Mouse (Mus musculus): ENCODE measurements around the gene Hoxd4.

The Hoxd4 gene

DNA sequence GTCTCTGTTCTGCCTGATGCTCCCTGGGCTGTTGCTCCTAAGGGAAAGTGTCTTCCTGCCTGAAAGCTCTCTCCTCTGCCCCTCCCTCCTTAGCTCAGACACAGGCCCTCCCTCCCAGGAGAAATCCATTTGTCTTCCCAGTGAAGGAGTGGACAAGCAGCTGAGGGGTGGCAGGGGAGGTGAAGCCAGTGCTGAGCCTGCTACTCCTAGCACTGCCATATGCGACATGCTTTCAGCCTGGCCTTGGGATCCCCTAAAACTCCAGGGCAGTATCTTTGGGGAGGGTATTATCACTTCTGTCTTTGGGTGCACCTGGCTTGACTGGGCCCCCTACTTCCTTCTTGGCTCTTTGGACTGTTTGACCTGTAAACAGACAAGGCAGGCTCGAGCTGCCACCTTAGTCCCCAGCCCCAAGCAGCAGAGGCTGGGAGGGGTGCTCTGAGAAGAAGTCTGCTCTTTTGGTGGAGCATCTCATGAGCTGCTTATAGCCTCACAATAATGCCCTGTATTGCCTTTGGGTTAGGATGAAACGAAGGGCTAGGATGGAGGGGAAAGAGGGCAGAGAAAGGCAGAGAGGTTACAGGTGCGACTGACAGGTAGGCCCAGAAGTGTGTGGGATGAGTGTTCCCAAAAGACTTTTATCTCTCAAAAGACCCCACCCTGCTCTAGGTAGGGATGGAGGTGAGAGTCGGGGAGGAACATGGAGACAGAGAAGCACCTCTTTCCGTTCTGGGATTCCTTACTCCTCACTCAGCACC is 34.0 kb downstream of the Hoxd4 start:
- no peak for DNase-seq (ENCODE audit: low read depth)

DNA sequence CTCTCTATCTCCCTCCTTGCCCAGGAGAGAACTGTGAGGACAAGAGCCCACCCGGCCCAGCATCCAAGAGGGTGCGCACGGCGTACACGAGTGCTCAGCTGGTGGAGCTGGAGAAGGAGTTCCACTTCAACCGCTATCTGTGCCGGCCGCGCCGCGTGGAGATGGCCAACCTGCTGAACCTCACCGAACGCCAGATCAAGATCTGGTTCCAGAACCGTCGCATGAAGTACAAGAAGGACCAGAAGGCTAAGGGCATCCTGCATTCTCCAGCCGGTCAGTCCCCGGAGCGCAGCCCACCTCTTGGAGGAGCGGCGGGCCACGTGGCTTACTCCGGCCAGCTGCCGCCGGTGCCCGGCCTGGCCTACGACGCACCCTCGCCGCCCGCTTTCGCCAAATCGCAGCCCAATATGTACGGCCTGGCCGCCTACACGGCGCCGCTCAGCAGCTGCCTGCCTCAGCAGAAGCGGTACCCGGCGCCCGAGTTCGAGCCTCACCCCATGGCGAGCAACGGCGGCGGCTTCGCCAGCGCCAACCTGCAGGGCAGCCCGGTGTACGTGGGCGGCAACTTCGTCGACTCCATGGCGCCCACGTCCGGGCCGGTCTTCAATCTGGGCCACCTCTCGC is 34.7 kb downstream of the Hoxd4 start:
- no peak for DNase-seq (ENCODE audit: low read depth)

- DNase-seq (ENCODE audit: low read depth), result no peak
Measured at GRCm38 (mm10) chr2:74747006-74747405, 35.3 kb downstream of the Hoxd4 start.

- no peak for DNase-seq (ENCODE audit: low read depth)
Measured at GRCm38 (mm10) chr2:74747661-74748141, 36.0 kb downstream of the Hoxd4 start.

- no peak for DNase-seq (ENCODE audit: low read depth)
Measured at GRCm38 (mm10) chr2:74748436-74748995, 36.8 kb downstream of the Hoxd4 start.

DNA sequence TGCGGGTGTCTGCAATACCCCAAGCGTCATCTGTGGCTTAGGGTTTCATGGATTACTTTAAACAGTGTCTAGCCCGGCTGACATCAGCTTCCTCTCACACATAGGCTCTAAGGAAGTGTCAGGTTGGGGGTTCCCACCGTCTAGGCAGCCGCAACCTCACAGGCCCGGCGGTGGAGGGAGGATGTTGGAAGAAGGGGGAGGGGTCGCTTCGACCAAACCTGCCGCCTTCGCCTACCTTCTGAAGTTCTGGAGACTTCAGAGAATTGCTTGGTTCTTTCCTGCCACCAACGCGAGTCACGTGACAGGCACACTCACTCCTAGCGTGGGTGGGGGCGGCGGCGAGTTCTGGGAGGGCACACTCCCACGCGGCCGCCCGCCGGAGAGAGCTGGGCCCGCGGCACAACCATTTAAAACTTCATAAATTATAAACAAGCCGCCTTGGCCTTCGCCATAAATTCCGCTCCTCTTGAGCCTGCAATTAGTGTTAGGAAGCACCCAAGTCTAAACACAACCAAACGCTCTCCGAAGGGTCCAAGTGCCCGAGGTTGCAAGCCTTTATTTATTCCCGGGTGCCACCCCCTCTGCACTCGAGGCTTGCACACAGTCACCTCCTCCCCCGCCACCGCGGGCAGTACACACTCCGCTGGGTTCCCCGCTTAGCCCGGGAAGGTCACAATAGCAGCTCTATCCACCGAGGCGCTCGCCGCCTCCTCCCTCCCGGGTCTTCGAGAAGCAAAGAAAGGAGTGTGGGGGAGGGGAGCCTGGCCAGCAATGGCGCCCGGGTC is 37.8 kb downstream of the Hoxd4 start:
- DNase-seq (ENCODE audit: low read depth), result no peak

- no peak for DNase-seq (ENCODE audit: low read depth)
Measured at GRCm38 (mm10) chr2:74750731-74751250, 39.1 kb downstream of the Hoxd4 start.

GRCm38 (mm10) chr2:74751861-74752260 is 40.1 kb downstream of the Hoxd4 start:
- no peak for DNase-seq (ENCODE audit: low read depth)

- no peak for DNase-seq (ENCODE audit: low read depth)
Measured at GRCm38 (mm10) chr2:74752431-74753174, 40.9 kb downstream of the Hoxd4 start.

GRCm38 (mm10) chr2:74753175-74753523 is 41.4 kb downstream of the Hoxd4 start:
- no peak for DNase-seq (ENCODE audit: low read depth)

DNA sequence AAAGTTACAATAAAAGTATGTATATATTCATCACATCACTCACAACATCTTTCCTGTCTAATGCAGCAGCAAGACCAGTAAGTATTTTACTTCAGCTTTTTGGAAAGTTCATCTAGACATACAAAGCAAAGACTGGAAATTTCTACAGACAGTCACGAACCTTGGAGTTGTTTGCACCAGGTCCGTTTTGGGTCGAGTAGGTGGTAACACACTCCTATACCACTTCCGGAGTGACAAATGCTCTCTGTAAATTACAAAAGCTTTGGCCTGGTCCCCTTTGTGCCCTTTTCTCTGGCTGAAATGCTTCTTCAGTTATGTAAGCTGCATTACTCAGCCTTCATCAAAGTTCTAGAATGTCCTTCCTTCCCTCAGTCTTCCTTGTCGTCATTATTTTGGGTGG is 42.0 kb downstream of the Hoxd4 start:
- no peak for DNase-seq (ENCODE audit: low read depth)

- DNase-seq (ENCODE audit: low read depth), result no peak
Measured at GRCm38 (mm10) chr2:74760146-74760545, 48.4 kb downstream of the Hoxd4 start.

DNA sequence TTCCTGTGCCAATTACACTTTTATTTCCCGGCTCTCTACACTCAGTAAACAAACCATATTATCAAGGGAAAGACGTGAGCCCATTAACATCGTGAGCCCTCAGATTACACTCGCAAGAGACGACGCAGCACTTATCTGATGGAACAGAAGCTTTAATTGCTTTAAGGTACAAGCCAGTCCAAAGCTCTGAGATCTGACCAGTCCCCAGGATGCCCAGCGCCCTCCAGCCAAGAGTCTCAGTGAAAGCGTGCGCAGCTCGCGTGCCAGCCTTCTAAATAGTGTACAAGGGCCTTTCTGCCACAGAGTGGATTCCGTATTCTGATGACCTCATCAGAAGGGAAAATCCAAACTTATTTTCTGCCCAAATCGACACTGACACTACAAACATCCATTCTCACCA is 50.2 kb downstream of the Hoxd4 start:
- no peak for DNase-seq (ENCODE audit: low read depth)

DNA sequence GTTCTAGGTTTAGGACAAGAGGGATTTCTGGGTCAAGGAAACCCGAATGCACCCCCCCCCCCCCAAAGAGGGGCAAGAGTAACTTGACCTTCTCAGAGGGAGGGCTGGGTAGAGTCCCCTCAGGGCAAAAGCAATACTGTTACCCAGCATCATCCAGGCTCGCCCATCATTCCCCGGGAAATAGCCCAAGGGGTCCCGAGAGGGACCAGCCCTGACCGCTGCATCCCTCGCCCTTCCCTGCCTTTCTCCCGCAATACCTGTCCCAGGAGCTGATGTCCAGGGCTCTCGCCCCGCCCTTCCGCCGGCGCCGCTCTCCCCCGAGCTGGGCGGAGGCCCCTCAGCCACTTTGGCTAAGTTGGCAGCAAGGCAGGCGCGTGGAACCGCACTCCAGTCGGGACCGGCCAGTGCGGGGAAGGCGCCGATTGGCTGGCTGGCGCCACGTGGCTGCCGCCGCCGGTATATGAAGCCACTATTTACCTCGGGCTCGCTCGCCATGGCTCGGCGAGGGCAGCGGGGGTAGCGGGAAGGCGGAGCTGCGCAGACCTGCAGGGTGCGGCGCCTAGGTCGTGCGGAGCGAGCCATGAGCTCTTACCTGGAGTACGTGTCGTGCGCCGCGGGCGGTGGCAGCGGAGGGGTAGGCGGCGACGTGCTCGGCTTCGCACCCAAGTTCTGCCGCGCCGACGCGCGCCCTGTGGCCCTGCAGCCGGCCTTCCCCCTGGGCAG is 51.0 kb downstream of the Hoxd4 start, which contains the start of gene Hoxd1:
Hoxd1 (plus strand) TSS at position 459 of the 723 bp plus-strand sequence.
- DNase-seq (ENCODE audit: low read depth), result no peak

- no peak for DNase-seq (ENCODE audit: low read depth)
Measured at GRCm38 (mm10) chr2:74763245-74763735, 51.6 kb downstream of the Hoxd4 start.

GRCm38 (mm10) chr2:74763976-74764375 is 52.2 kb downstream of the Hoxd4 start:
- DNase-seq (ENCODE audit: low read depth), result no peak

DNA sequence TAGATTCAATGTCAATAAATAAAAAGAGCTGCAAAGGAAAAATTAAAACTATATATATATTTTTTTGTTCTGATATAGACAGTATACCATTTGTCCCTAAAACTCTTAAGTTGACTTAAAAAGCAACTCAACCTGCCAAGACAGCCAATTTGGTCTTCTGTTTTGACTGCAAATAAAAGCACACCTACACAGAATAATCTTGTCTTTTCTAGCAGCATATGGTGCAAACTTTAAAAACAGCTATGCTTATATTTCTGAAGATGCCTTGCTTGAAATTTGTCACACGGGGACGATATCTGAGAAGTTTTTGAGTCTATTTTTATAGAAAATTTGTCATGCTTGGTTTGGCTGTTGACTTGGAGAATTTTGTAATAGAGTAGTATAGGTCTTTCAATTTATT is 62.6 kb downstream of the Hoxd4 start:
- no peak for DNase-seq (ENCODE audit: low read depth)

- no peak for DNase-seq (ENCODE audit: low read depth)
Measured at GRCm38 (mm10) chr2:74777536-74778275, 66.0 kb downstream of the Hoxd4 start.

All from fibroblast of lung, adult 2 months (primary cell).